Comparison of ENCODE assay signal across 8 mouse cellular contexts in genomic region chr8:20296803-20297702, GRCm38 (mm10).
DNase-seq lines count a peak whose midpoint lies in the region; ATAC-seq and TF ChIP-seq lines count a peak whose summit lies in the region.
"Not testable (repeated sequence)": the region's sequence is repeated elsewhere in the genome, so short reads cannot be mapped to it uniquely, and the experiment has no call there.

No protein-coding gene starts in this region.

- peak overlapping the region; percentile 55; the same call in 1 of the 2 replicates for H3K27ac ChIP-seq in embryonic facial prominence, embryonic 13.5 days
- peak overlapping the region; percentile 77 for H3K27ac ChIP-seq in limb, embryonic 14.5 days (replicated peaks; ENCODE audit: low read depth, low read length)
- peak overlapping the region; percentile 71 for H3K27ac ChIP-seq in midbrain, embryonic 16.5 days (ENCODE audit: low read length)

- peak overlapping the region; percentile 91 for H3K9ac ChIP-seq in embryonic facial prominence, embryonic 13.5 days
- H3K9ac ChIP-seq in limb, embryonic 14.5 days (ENCODE audit: low read depth, low read length, severe bottlenecking), result peak overlapping the region; percentile 87
- peak overlapping the region; percentile 84 for H3K9ac ChIP-seq in midbrain, embryonic 16.5 days (ENCODE audit: low read depth, low read length)

- peak overlapping the region; percentile 56 for H3K4me3 ChIP-seq in embryonic facial prominence, embryonic 13.5 days
- peak overlapping the region; percentile 60 for H3K4me3 ChIP-seq in limb, embryonic 14.5 days (replicated peaks; ENCODE audit: low read length)
- peak overlapping the region; percentile 60 for H3K4me3 ChIP-seq in midbrain, embryonic 16.5 days (ENCODE audit: low read depth, low read length)

- WGBS in embryonic facial prominence, embryonic 13.5 days, result 12% methylated on average over 72 of the region's 73 CpGs
- 10% methylated on average over 48 of the region's 73 CpGs for WGBS in limb, embryonic 14.5 days
- WGBS in midbrain, embryonic 16.5 days, result 8% methylated on average over 61 of the region's 73 CpGs

- H3K36me3 ChIP-seq in embryonic facial prominence, embryonic 13.5 days; limb, embryonic 14.5 days (ENCODE audit: control insufficient read depth, insufficient read depth, low read length); midbrain, embryonic 16.5 days (ENCODE audit: control insufficient read depth, insufficient read depth, low read length): not testable (repeated sequence)

- H3K27me3 ChIP-seq in embryonic facial prominence, embryonic 13.5 days; limb, embryonic 14.5 days (ENCODE audit: control insufficient read depth, insufficient read depth, low read length); midbrain, embryonic 16.5 days (ENCODE audit: control insufficient read depth, insufficient read depth, low read depth, low read length): not testable (repeated sequence)

- peak overlapping the region; percentile 57 for H3K4me2 ChIP-seq in embryonic facial prominence, embryonic 13.5 days
- H3K4me2 ChIP-seq in limb, embryonic 14.5 days (replicated peaks; ENCODE audit: low read depth, low read length, severe bottlenecking), result peak overlapping the region; percentile 51
- H3K4me2 ChIP-seq in midbrain, embryonic 16.5 days (ENCODE audit: low read length), result peak overlapping the region; percentile 61

- H3K4me1 ChIP-seq in embryonic facial prominence, embryonic 13.5 days; limb, embryonic 14.5 days (ENCODE audit: control insufficient read depth, insufficient read depth, low read length); midbrain, embryonic 16.5 days (ENCODE audit: control insufficient read depth, insufficient read depth, low read length): not testable (repeated sequence)

- TF ChIP-seq POLR2A in limb, embryonic 14.5 days (IDR thresholded peaks at IDR 0.05; ENCODE audit: borderline replicate concordance, extremely low read depth, insufficient read depth, insufficient read length), result peak; percentile 54; the same call in 1 of the 2 replicates

- peak; percentile 87 for ATAC-seq in embryonic facial prominence, embryonic 13.5 days (ENCODE audit: insufficient number of reproducible peaks, insufficient read depth, low FRiP score, low TSS enrichment, low read depth)
- peak; percentile 97 for ATAC-seq in limb, embryonic 14.5 days (ENCODE audit: low FRiP score, low read depth)
- peak; percentile 100 for ATAC-seq in midbrain, embryonic 16.5 days

- H3K9me3 ChIP-seq in embryonic facial prominence, embryonic 13.5 days; limb, embryonic 14.5 days (ENCODE audit: control insufficient read depth, low read length); midbrain, embryonic 16.5 days (replicated peaks; ENCODE audit: control insufficient read depth, low read length, poor library complexity, severe bottlenecking): not testable (repeated sequence)

- DNase-seq in 416B (ENCODE audit: low read depth), result peak; percentile 88
- DNase-seq in adrenal gland, postnatal 4 days (ENCODE audit: low spot score in 2 of 2), result peak; percentile 45 to 57
- peak; percentile 82 for DNase-seq in heart, adult 8-10 months (ENCODE audit: low spot score)
- peak; percentile 89 for DNase-seq in kidney, adult 9 months
- DNase-seq in limb, embryonic 14.5 days (ENCODE audit: low spot score), result peak; percentile 88
- peak; percentile 71 to 79 for DNase-seq in spleen, postnatal 10 days (ENCODE audit: low spot score in 2 of 2)

Comparison
In these comparisons a context has a peak if more than half of its experiments do, and no peak if none do; other contexts are left out.
1. Peak in every context shown above with its lines: DNase-seq, ATAC-seq, H3K4me3 ChIP-seq and H3K27ac ChIP-seq.